Mouse (Mus musculus) liver, adult 2 months (tissue): ENCODE results near the gene Dus2. TPM values are rescaled to one million over a fixed set of nuclear protein-coding genes. Genes with fewer than 3 reads are reported as not detected.
A peak's percentile ranks its signal among the peaks of the same experiment; 100 is the strongest.
"Not testable (repeated sequence)": the region's sequence is repeated elsewhere in the genome, so short reads cannot be mapped to it uniquely, and the experiment has no call there.

Experiments used
- DNase-seq: peaks from one replicate; pipeline ENCODE4 v3.0.0-alpha.2; 2011; ENCODE audit warnings: low read depth, low spot score; ENCODE audit errors: extremely low read depth
- H3K27ac ChIP-seq: fragments of 200-500 bp; replicated peaks from 2 replicates; pipeline ENCODE4 v1.5.1; 2012; ENCODE audit warnings: low read depth, mild to moderate bottlenecking, control low read depth, inconsistent platforms, low read length; ENCODE audit not compliant: insufficient read depth
- H3K27me3 ChIP-seq: fragments of 200-500 bp; 2 replicates; pipeline ENCODE4 v1.6.1; 2012; ENCODE audit warnings: mild to moderate bottlenecking, moderate library complexity, low read length, inconsistent platforms; ENCODE audit not compliant: control insufficient read depth, insufficient read depth
- H3K36me3 ChIP-seq: fragments of 200-500 bp; 2 replicates; pipeline ENCODE4 v1.6.1; 2012; ENCODE audit warnings: low read length, inconsistent platforms; ENCODE audit not compliant: control insufficient read depth, insufficient read depth
- H3K4me1 ChIP-seq: fragments of 200-500 bp; 2 replicates; pipeline ENCODE4 v1.6.1; 2011; ENCODE audit warnings: low read length; ENCODE audit not compliant: control insufficient read depth, insufficient read depth
- H3K4me3 ChIP-seq: fragments of 200-500 bp; 2 replicates; pipeline ENCODE4 v1.5.1; 2011; ENCODE audit warnings: low read depth, mild to moderate bottlenecking, control low read depth, low read length, moderate library complexity; ENCODE audit not compliant: insufficient read depth
- H3K79me2 ChIP-seq: fragments of 200-500 bp; 2 replicates; pipeline ENCODE4 v1.6.1; 2012; ENCODE audit warnings: inconsistent platforms, mild to moderate bottlenecking, low read length, moderate library complexity; ENCODE audit not compliant: control insufficient read depth, insufficient read depth
- H3K9ac ChIP-seq: fragments of 200-500 bp; 2 replicates; pipeline ENCODE4 v1.6.1; 2012; ENCODE audit warnings: low read depth, mild to moderate bottlenecking, control low read depth, inconsistent platforms, low read length
- CTCF ChIP-seq: fragments of 200-500 bp; IDR thresholded peaks from 2 replicates; pipeline ENCODE4 v1.5.1; 2011; ENCODE audit warnings: low read depth, low read length, control low read depth
- POLR2A ChIP-seq: fragments of 200-500 bp; IDR thresholded peaks from 2 replicates; pipeline ENCODE4 v1.6.1; 2011; ENCODE audit warnings: low read length, control low read depth; ENCODE audit not compliant: insufficient read depth; ENCODE audit errors: extremely low read depth
- WGBS: fragments of 180-500 bp; shearing (Covaris S2); methylation state at CpG from one replicate; pipeline ENCODE4 v1.1.7; 2018; 5-methylcytosine and 5-hydroxymethylcytosine counted together
- polyA plus RNA-seq: library from polyadenylated mRNA; depleted of rRNA; stranded (reverse); fragments of >200 nt; gene quantifications from 2 replicates; pipeline ENCODE4 v1.2.3, GENCODE M21; 2012
- total RNA-seq: library from RNA; depleted of rRNA; stranded (reverse); fragments of >200 nt; gene quantifications from 2 replicates; pipeline ENCODE4 v1.2.3, GENCODE M21; 2014

The Dus2 gene
- total and polyA plus RNA-seq, 2 experiments: 6.8 to 7.1 TPM

GRCm38 (mm10) chr8:106010748-106011642, 19.9 kb downstream of the Dus2 start:
- under 1% methylated on average over 74 of the region's 74 CpGs for WGBS
- Histone ChIP-seq H3K4me3 (peak overlapping the region; percentile 72), H3K79me2 (peaks cover 3% of the 10 kb centered on the region; the same call in 1 of the 2 replicates), H3K36me3 (no peaks in the 10 kb centered on the region), H3K27me3 (no peaks in the 10 kb centered on the region), H3K27ac (peak overlapping the region; percentile 39), H3K9ac (peak overlapping the region; percentile 80), H3K4me1 (peaks cover 8% of the 10 kb centered on the region)
- peak; percentile 80 for DNase-seq
- TF ChIP-seq POLR2A (peak; percentile 40; the same call in 1 of the 2 replicates), CTCF (no peak)

- under 1% methylated on average over 6 of the region's 6 CpGs for WGBS
- peak; percentile 58 for DNase-seq
- Histone ChIP-seq H3K9ac (peak within 1 kb of the TSS; percentile 80), H3K36me3 (no peaks in the 10 kb centered on the region; the same call in 1 of the 2 replicates), H3K79me2 (peaks cover 3% of the 10 kb centered on the region; the same call in 1 of the 2 replicates), H3K4me3 (peak within 1 kb of the TSS; percentile 72), H3K27me3 (no peaks in the 10 kb centered on the region), H3K4me1 (peaks cover 8% of the 10 kb centered on the region), H3K27ac (peak within 1 kb of the TSS; percentile 39)
- TF ChIP-seq CTCF (no peak), POLR2A (no peak)
Observed at GRCm38 (mm10) chr8:106011643-106011986, 20.5 kb downstream of the Dus2 start, which contains the start of gene Ddx28. Gene Ddx28, minus strand, starts transcription at chr8:106011882.

GRCm38 (mm10) chr8:106012203-106012602, 21.1 kb downstream of the Dus2 start:
- not testable (repeated sequence) for DNase-seq, H3K27ac ChIP-seq, H3K36me3 ChIP-seq, H3K9ac ChIP-seq, H3K79me2 ChIP-seq, H3K4me3 ChIP-seq, H3K4me1 ChIP-seq, H3K27me3 ChIP-seq
- WGBS: 74% methylated on average over 8 of the region's 8 CpGs

- 84% methylated on average over 6 of the region's 6 CpGs for WGBS
- Histone ChIP-seq H3K79me2 (no peaks in the 10 kb centered on the region), H3K27me3 (no peaks in the 10 kb centered on the region), H3K9ac (no peak overlapping the region), H3K4me3 (no peak overlapping the region), H3K4me1 (no peaks in the 10 kb centered on the region), H3K27ac (no peak overlapping the region), H3K36me3 (peaks cover 4% of the 10 kb centered on the region; the same call in 1 of the 2 replicates)
- no peak for TF ChIP-seq POLR2A
- TF ChIP-seq CTCF: no peak
- no peak for DNase-seq
Observed at GRCm38 (mm10) chr8:106016284-106016683, 25.1 kb downstream of the Dus2 start.

- Histone ChIP-seq H3K9ac (no peak overlapping the region), H3K27ac (no peak overlapping the region), H3K36me3 (peaks cover 4% of the 10 kb centered on the region; the same call in 1 of the 2 replicates), H3K4me3 (no peak overlapping the region), H3K27me3 (no peaks in the 10 kb centered on the region), H3K4me1 (no peaks in the 10 kb centered on the region), H3K79me2 (no peaks in the 10 kb centered on the region)
- no peak for DNase-seq
- TF ChIP-seq CTCF (no peak), POLR2A (no peak)
- WGBS: 80% methylated on average over 7 of the region's 7 CpGs
Observed at GRCm38 (mm10) chr8:106017130-106017529, 26.0 kb downstream of the Dus2 start.

DNA sequence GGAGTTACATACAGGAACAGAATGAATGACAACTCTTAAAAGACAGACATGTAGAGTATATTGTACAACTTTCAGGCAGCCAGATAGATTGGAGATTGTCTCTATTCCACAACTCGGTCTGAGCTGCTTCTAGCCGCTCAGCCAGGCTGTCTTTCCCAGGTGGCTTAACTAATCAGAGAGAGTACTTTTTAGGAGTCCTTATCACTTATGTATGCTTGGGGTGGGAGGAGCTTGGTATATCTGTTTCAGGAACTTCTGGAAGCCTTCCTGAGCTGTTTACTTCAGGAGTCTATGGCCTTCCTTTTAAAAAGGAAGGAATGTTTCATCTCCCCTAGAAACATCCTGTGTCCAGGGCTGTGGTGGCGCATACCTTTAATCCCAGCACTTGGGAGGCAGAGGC, 26.9 kb downstream of the Dus2 start:
- no peak overlapping the region for H3K9ac ChIP-seq
- no peaks in the 10 kb centered on the region for H3K27me3 ChIP-seq
- no peak overlapping the region for H3K4me3 ChIP-seq
- H3K27ac ChIP-seq: no peak overlapping the region
- H3K79me2 ChIP-seq: no peaks in the 10 kb centered on the region
- peaks cover 4% of the 10 kb centered on the region; the same call in 1 of the 2 replicates for H3K36me3 ChIP-seq
- H3K4me1 ChIP-seq: no peaks in the 10 kb centered on the region
- no peak for DNase-seq
- WGBS: 88% methylated on average over 3 of the region's 3 CpGs
- no peak for TF ChIP-seq CTCF
- no peak for TF ChIP-seq POLR2A
